Mouse (Mus musculus) CD4-positive helper T cell, adult 2 months (primary cell): ENCODE results near the gene Olfr1208.

Experiments
- DNase-seq: peaks from one replicate; pipeline ENCODE4 v3.0.0-alpha.2; 2012; ENCODE audit warnings: low read depth, missing footprints, low spot score

Olfr1208 gene

DNA sequence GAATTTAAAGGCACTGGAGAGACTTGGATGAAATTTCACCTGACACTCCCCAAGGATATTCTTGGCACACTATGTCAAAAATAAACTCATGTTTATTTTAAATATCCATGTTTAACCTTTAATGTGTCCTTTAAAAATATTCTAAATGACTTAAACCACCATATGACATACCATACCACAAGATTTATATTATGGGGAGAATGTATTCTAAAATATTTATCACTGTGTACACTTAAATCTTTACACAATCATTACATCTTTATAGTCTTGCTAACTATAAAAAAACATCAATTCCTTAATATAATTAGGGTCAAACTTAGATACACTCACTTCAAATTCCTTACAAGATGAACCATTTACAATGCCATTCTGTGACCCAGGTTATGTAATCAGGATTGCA lies at the start of gene Olfr1208:
Gene Olfr1208, minus strand, starts transcription at position 101 of the 400 bp plus-strand sequence.
- no peak for DNase-seq

GRCm38 (mm10) chr2:88938011-88938410 lies 35.9 kb upstream of the Olfr1208 start, which contains the start of gene Olfr1211:
Gene Olfr1211 (minus strand): TSS chr2:88938111.
- no peak for DNase-seq

DNA sequence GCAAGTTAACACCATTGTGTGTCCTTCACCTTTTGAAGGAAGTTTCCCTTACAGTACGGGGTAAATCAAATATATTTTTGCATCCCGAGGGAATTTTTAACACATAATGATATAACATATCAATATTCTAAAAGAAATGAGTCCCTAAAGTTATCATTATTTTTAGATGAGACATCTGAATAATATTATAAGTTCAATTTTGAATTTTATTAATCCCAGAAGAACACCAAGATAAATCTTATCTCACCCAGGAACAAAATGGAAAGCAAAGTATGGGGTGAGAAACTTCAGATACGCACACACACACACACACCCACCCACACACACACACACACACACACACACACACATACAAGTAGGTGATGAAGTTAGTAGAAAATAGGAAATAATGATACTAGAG lies 12.9 kb upstream of the Olfr1208 start, which contains the start of gene Olfr1209:
Gene Olfr1209, minus strand, starts transcription at position 101 of the 400 bp plus-strand sequence.
- DNase-seq = no peak

DNA sequence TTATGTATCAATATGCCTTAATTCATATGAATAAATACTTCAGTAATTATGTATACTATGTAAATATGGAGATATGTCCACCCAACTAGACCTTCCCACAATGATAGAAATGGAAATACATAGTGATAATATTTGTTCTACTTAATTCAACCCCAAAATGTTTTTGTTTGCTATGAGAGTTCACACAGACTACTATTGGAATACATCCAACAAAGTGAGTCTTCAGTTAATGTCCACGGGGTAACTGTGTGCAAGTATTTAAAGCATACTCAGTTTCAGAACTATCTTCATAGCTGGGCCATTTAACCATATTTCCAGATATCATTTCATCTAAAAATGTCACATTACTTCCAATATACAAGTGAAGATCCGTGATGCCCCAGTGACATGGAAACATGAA lies 39.2 kb downstream of the Olfr1208 start, which contains the start of gene Olfr1206:
Gene Olfr1206, plus strand, starts transcription at position 301 of the 400 bp plus-strand sequence.
- DNase-seq = no peak

DNA sequence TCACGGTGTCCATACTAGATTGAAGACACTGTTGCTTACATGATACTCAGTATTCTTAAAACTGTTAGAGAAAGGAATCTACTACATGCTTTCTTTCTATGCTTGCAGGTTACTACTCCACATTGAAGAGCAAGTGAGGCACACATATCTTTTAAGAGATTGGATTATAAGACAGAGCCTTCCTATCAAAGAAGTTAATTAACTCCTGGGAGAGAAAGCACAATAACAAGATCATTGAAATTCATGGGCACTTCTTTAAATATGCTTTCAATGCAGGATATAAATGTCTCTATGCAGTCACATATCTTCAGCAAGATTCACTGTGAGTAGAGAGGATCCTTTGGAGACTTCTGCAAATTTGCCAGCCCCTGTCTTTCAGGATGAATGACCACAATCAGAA lies 53.1 kb downstream of the Olfr1208 start, which contains the start of gene Olfr1204:
Gene Olfr1204, plus strand, starts transcription at position 301 of the 400 bp plus-strand sequence.
- DNase-seq = no peak
